Mouse (Mus musculus) forebrain, postnatal 0 days (tissue): Measurements from ENCODE around the gene Oaf. TPM values are rescaled to one million over a fixed set of nuclear protein-coding genes. Genes with fewer than 3 reads are reported as not detected.

Source experiments
- ATAC-seq: fragments of 200-750 bp; cut with Nextera tagmentation; 2 replicates; pipeline ENCODE4 v1.8.0; 2017; ENCODE audit warnings: mild to moderate bottlenecking, moderate library complexity
- DNase-seq: peaks from one replicate; pipeline ENCODE4 v3.0.0-alpha.2; 2015
- H3K27ac ChIP-seq: fragments of 300-500 bp; sonication (generic); 2 replicates; pipeline ENCODE4 v1.5.1; 2014; ENCODE audit warnings: low read depth, mild to moderate bottlenecking, antibody characterized with exemption, low read length, moderate library complexity, mixed read lengths
- H3K27me3 ChIP-seq: fragments of 300-500 bp; sonication (generic); 2 replicates; pipeline ENCODE4 v1.6.1; 2014; ENCODE audit warnings: mild to moderate bottlenecking, low read length, mixed read lengths; ENCODE audit not compliant: insufficient read depth
- H3K36me3 ChIP-seq: fragments of 300-500 bp; sonication (generic); 2 replicates; pipeline ENCODE4 v1.6.1; 2014; ENCODE audit warnings: mild to moderate bottlenecking, moderate library complexity; ENCODE audit not compliant: insufficient read depth
- H3K4me1 ChIP-seq: fragments of 300-500 bp; sonication (generic); 2 replicates; pipeline ENCODE4 v1.6.1; 2014; ENCODE audit warnings: antibody characterized with exemption; ENCODE audit not compliant: insufficient read depth
- H3K4me2 ChIP-seq: fragments of 300-500 bp; sonication (generic); 2 replicates; pipeline ENCODE4 v1.6.1; 2014; ENCODE audit warnings: low read depth, mild to moderate bottlenecking, moderate library complexity
- H3K4me3 ChIP-seq: fragments of 300-500 bp; sonication (generic); 2 replicates; pipeline ENCODE4 v1.5.1; 2014; ENCODE audit warnings: low read depth, low read length, mixed read lengths
- H3K9ac ChIP-seq: fragments of 300-500 bp; sonication (generic); 2 replicates; pipeline ENCODE4 v1.6.1; 2014; ENCODE audit warnings: mild to moderate bottlenecking
- H3K9me3 ChIP-seq: fragments of 300-500 bp; sonication (generic); 2 replicates; pipeline ENCODE4 v1.6.1; 2016; ENCODE audit warnings: low read length
- CTCF ChIP-seq: sonication (generic); IDR thresholded peaks from 2 replicates; pipeline ENCODE4 v1.5.1; 2016; ENCODE audit warnings: antibody characterized with exemption, control low read depth, low read depth
- WGBS: fragments of 180-500 bp; shearing (Covaris S2); extraction: QIAGEN DNeasy Blood & Tissue Kit; methylation state at CpG from one replicate; pipeline ENCODE4 v1.1.7; 2014; 5-methylcytosine and 5-hydroxymethylcytosine counted together
- polyA plus RNA-seq: library from polyadenylated mRNA; unstranded; fragments of >200 nt; fragmentation: Nextera tagmentation; extraction: Ambion mirVana; gene quantifications from 2 replicates; pipeline ENCODE4 v1.2.1, GENCODE M21; 2015
- total RNA-seq: library from RNA; depleted of rRNA; stranded (reverse); fragments of >200 nt; gene quantifications from 2 replicates; pipeline ENCODE4 v1.2.3, GENCODE M21; 2014

Gene Oaf
- total and polyA plus RNA-seq, 2 experiments from 2014 or later, result 7.9 to 14.3 TPM

DNA sequence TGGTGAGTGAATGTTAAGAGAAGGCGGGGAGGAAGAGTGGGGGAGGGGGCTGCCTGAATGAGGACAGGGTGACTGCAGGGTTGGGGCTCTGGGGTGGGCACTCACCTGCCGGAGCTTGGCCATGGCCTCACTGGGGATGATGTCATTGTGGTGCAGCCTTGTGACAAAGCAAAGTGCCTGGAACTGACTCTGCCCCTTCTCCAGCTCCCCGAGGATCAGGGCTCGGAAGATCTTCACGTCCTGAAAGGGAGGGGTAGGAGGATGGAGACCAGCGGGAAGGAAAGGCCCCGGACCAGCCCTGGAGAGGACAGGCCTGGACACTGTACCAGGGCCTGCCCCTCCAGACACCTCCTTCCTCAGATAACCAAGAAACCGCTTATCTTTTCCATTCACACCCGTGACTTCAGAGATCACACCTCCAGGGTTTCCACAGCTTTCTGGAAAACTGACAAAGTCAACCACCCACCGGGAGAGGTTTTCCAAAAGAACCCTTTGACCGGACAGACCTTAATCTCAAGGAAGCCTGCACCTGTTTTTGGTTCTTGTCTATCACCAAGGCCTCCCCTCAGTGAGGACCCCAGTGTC lies 14.8 kb downstream of the Oaf start:
- H3K4me2 ChIP-seq, result no peak overlapping the region
- TF ChIP-seq CTCF, result no peak
- no peak overlapping the region for H3K9ac ChIP-seq
- ATAC-seq, result no peak
- no peaks in the 10 kb centered on the region for H3K9me3 ChIP-seq
- no peak for DNase-seq
- no peaks in the 10 kb centered on the region for H3K36me3 ChIP-seq
- no peak overlapping the region for H3K27ac ChIP-seq
- no peaks in the 10 kb centered on the region for H3K27me3 ChIP-seq
- WGBS, result 56% methylated on average over 11 of the region's 11 CpGs
- H3K4me1 ChIP-seq, result no peaks in the 10 kb centered on the region
- H3K4me3 ChIP-seq, result no peak overlapping the region

DNA sequence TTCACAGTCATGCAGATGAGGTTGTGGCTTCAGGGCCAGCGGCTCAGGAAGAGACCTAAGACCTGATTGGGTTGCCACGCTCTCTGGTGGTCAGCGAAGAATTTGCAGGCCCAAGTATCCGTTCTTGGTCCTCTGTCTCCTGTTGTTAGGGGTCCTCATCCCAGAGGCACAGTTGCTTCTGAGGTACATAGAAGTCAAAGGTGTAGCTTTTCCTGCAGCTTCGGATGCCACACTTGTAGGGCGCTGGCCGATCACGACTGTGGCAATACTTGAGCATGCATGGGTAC lies 17.3 kb downstream of the Oaf start:
- ATAC-seq, result no peak
- 47% methylated on average over 8 of the region's 8 CpGs for WGBS
- DNase-seq, result no peak
- Histone ChIP-seq H3K4me1 (no peaks in the 10 kb centered on the region), H3K4me3 (no peak overlapping the region), H3K4me2 (no peak overlapping the region), H3K9ac (no peak overlapping the region), H3K27ac (no peak overlapping the region), H3K36me3 (no peaks in the 10 kb centered on the region), H3K9me3 (no peaks in the 10 kb centered on the region), H3K27me3 (no peaks in the 10 kb centered on the region)
- TF ChIP-seq CTCF, result 0 out of 2 replicates have a peak, but pooled peaks have one; percentile 7

- DNase-seq, result peak; percentile 92
- H3K4me2 ChIP-seq, result no peak overlapping the region
- 40% methylated on average over 18 of the region's 18 CpGs for WGBS
- peak; percentile 91 for ATAC-seq
- H3K9ac ChIP-seq, result no peak overlapping the region
- no peak overlapping the region for H3K4me3 ChIP-seq
- H3K9me3 ChIP-seq, result no peaks in the 10 kb centered on the region
- H3K27me3 ChIP-seq, result no peaks in the 10 kb centered on the region
- no peak overlapping the region for H3K27ac ChIP-seq
- H3K36me3 ChIP-seq, result no peaks in the 10 kb centered on the region
- H3K4me1 ChIP-seq, result no peaks in the 10 kb centered on the region
- peak; percentile 92 for TF ChIP-seq CTCF
These were observed 17.9 kb downstream of the Oaf start for GRCm38 (mm10) chr9:43221643-43222428.

DNA sequence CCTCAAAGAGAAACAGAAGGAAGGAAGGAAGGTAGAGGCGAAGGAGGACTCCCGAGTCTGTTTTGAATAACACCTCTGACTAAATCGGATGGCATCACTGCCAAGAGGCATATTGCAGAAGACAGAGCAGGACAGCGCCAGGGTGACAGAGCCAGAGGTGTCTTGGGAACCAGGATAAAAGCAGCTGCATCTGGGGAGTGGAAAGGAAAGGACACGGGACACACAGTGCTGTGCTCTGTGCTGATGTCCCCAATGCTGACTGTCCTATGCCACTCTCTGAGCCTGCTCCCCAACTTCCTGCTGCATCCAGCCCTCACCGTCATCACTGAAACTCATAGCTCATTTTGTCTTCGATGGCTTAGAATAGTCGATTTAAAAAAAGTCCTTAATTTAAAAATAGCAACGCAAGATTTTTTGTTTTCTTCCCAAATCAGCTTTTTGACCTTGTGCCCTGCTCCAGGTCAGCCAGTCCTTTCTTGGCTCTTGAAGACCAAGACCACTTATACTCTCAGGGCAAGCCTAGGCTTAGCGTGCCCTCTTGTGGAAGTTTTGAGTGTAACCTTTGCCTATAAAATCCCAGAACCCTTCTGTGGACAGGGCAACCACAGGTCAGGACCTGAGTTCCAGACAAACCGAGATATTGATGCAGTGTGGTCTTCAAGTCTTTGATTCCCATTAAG lies 28.8 kb downstream of the Oaf start:
- no peak overlapping the region for H3K4me3 ChIP-seq
- DNase-seq (peak; percentile 74), ATAC-seq (peak; percentile 66)
- H3K9ac ChIP-seq, result no peak overlapping the region
- H3K27me3 ChIP-seq, result peaks cover 7% of the 10 kb centered on the region; the same call in 1 of the 2 replicates
- TF ChIP-seq CTCF, result peak; percentile 83
- no peaks in the 10 kb centered on the region for H3K9me3 ChIP-seq
- no peaks in the 10 kb centered on the region for H3K36me3 ChIP-seq
- H3K4me2 ChIP-seq, result no peak overlapping the region
- WGBS, result 32% methylated on average over 11 of the region's 11 CpGs
- H3K27ac ChIP-seq, result no peak overlapping the region
- 0 out of 2 replicates have a peak, but pooled peaks cover 6% of the 10 kb centered on the region for H3K4me1 ChIP-seq

- 8% methylated on average over 13 of the region's 13 CpGs for WGBS
- H3K9ac ChIP-seq, result no peak within 1 kb of the TSS
These were observed 29.5 kb downstream of the Oaf start, which contains the start of gene Pou2f3 for GRCm38 (mm10) chr9:43210190-43210682. Gene Pou2f3, minus strand, starts transcription at chr9:43210369.

DNA sequence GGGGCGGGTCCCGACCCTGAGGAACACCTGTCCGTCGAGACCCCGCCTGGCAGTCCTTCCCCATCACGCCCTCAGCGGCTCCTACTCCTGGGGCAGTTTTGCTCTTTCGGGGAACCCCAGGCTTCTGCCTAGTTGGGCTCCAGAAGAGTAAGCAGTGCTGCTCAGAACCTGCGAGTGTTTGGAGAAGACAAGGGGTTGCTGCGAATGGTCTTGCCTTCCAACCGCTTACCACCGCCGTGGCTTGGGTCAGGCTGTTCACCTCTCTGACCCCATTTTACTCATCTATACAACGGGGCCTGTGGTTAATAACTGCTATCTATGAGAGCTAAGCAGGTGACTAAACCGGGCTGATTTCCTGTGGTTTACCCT lies 33.7 kb downstream of the Oaf start:
- Histone ChIP-seq H3K4me2 (peak overlapping the region; percentile 47), H3K4me1 (peaks cover 11% of the 10 kb centered on the region), H3K4me3 (peak overlapping the region; percentile 22), H3K27me3 (peaks cover 27% of the 10 kb centered on the region), H3K9me3 (no peaks in the 10 kb centered on the region), H3K27ac (no peak overlapping the region), H3K36me3 (no peaks in the 10 kb centered on the region), H3K9ac (no peak overlapping the region)
- 4% methylated on average over 15 of the region's 15 CpGs for WGBS
- no peak for DNase-seq
- ATAC-seq, result no peak
- TF ChIP-seq CTCF, result no peak

More at GRCm38 (mm10) chr9:43210190-43210682, 29.5 kb downstream of the Oaf start, which contains the start of gene Pou2f3:
- H3K4me1 ChIP-seq, result peaks cover 11% of the 10 kb centered on the region
- TF ChIP-seq CTCF, result no peak
- H3K36me3 ChIP-seq, result no peaks in the 10 kb centered on the region
- no peak within 1 kb of the TSS for H3K4me2 ChIP-seq
- ATAC-seq (peak; percentile 20; the same call in 1 of the 2 replicates), DNase-seq (peak; percentile 12)
- no peak within 1 kb of the TSS for H3K27ac ChIP-seq
- H3K9me3 ChIP-seq, result no peaks in the 10 kb centered on the region
- H3K4me3 ChIP-seq, result no peak within 1 kb of the TSS
- H3K27me3 ChIP-seq, result peaks cover 14% of the 10 kb centered on the region
